ENCODE assay signal across 41 mouse cellular contexts in genomic region chr8:45255040-45255439, GRCm38 (mm10). TPM values are rescaled to one million over a fixed set of nuclear protein-coding genes. Genes with fewer than 3 reads are reported as not detected.
"Had no signal": no experiment of that assay in that cellular context is flagged by ENCODE, and none has a peak within 500 bp of the region (broad histone marks: within the 10 kb centered on the region; RNA-seq: fewer than 3 reads in every experiment).

No protein-coding gene starts in this region.

- H3K4me1 ChIP-seq: heart, embryonic 10.5 days; heart, embryonic 12.5 days; hindbrain, embryonic 10.5 days; hindbrain, embryonic 12.5 days; kidney, embryonic 15.5 days; limb, embryonic 13.5 days; limb, embryonic 15.5 days had no signal

- H3K36me3 ChIP-seq: heart, embryonic 10.5 days; heart, embryonic 12.5 days; hindbrain, embryonic 10.5 days; hindbrain, embryonic 12.5 days; kidney, embryonic 15.5 days; limb, embryonic 13.5 days; limb, embryonic 15.5 days had no signal

- DNase-seq: gastrocnemius, adult 2 months; gastrocnemius, postnatal 10 days; gastrocnemius, postnatal 25 days; heart, adult 18-20 months; heart, postnatal 10 days; heart, postnatal 4 days; kidney, adult 11 months; kidney, adult 2 months; kidney, adult 9 months; kidney, postnatal 14 days; kidney, postnatal 36 days; layer of hippocampus, adult 9-11 months; layer of hippocampus, postnatal 36 days; left cerebral cortex, postnatal 4 days had no signal

- H3K9ac ChIP-seq: heart, embryonic 12.5 days; hindbrain, embryonic 12.5 days; hindbrain, embryonic 14.5 days; kidney, embryonic 15.5 days; limb, embryonic 13.5 days; limb, embryonic 15.5 days had no signal

- H3K4me2 ChIP-seq: heart, embryonic 12.5 days; hindbrain, embryonic 12.5 days; hindbrain, embryonic 14.5 days; kidney, embryonic 15.5 days; limb, embryonic 13.5 days; limb, embryonic 15.5 days had no signal

- H3K4me3 ChIP-seq: gastrocnemius, adult 2 months; heart, embryonic 10.5 days; heart, embryonic 12.5 days; hindbrain, embryonic 10.5 days; hindbrain, embryonic 12.5 days; kidney, embryonic 15.5 days; limb, embryonic 13.5 days; limb, embryonic 15.5 days had no signal

- H3K9me3 ChIP-seq: heart, embryonic 10.5 days; heart, embryonic 12.5 days; hindbrain, embryonic 10.5 days; hindbrain, embryonic 12.5 days; kidney, embryonic 15.5 days; limb, embryonic 15.5 days had no signal

- ATAC-seq: hindbrain, embryonic 16.5 days; intestine, embryonic 16.5 days had no signal

- H3K27me3 ChIP-seq: heart, embryonic 12.5 days; hindbrain, embryonic 12.5 days; kidney, embryonic 15.5 days; limb, embryonic 15.5 days had no signal

- H3K27ac ChIP-seq: gastrocnemius, adult 2 months; heart, embryonic 10.5 days; hindbrain, embryonic 10.5 days; hindbrain, embryonic 12.5 days; hindbrain, embryonic 14.5 days; kidney, embryonic 15.5 days; kidney, postnatal 0 days; limb, embryonic 13.5 days; limb, embryonic 15.5 days had no signal

RNA-seq across cellular contexts. Expression of gene F11, which starts 6.8 kb away (rescaled TPM):
- total RNA-seq: gastrocnemius, adult 2 months; gastrocnemius, postnatal 25 days; granulocyte monocyte progenitor cell, adult 5-6 weeks; heart, adult 18-20 months; heart, adult 8-10 months; heart, postnatal 10 days; heart, postnatal 25 days; heart, postnatal 4 days; layer of hippocampus, adult 18-20 months; layer of hippocampus, adult 8-10 months; layer of hippocampus, postnatal 14 days; layer of hippocampus, postnatal 36 days; left cerebral cortex, adult 18-20 months; left cerebral cortex, adult 8-10 months; left cerebral cortex, postnatal 10 days; left cerebral cortex, postnatal 25 days; left cerebral cortex, postnatal 4 days had no signal
- polyA plus RNA-seq: heart, embryonic 10.5 days; heart, embryonic 12.5 days; heart, embryonic 14.5 days; heart, embryonic 16.5 days; hindbrain, embryonic 10.5 days; hindbrain, embryonic 12.5 days; hindbrain, embryonic 14.5 days; hindbrain, embryonic 16.5 days; intestine, embryonic 14.5 days; kidney, adult 2 months; kidney, postnatal 0 days; large intestine, adult 2 months; limb, embryonic 11.5 days; limb, embryonic 13.5 days had no signal

RNA-seq across cellular contexts. Expression of gene Klkb1, which starts 39.6 kb away (rescaled TPM):
- total RNA-seq: gastrocnemius, adult 2 months; gastrocnemius, postnatal 10 days; gastrocnemius, postnatal 25 days; granulocyte monocyte progenitor cell, adult 5-6 weeks; heart, adult 18-20 months; heart, adult 8-10 months; heart, postnatal 10 days; heart, postnatal 25 days; heart, postnatal 4 days; layer of hippocampus, adult 18-20 months; layer of hippocampus, postnatal 14 days; layer of hippocampus, postnatal 36 days; left cerebral cortex, adult 18-20 months; left cerebral cortex, postnatal 25 days had no signal
- polyA plus RNA-seq: heart, embryonic 10.5 days; heart, embryonic 12.5 days; heart, embryonic 14.5 days; heart, embryonic 16.5 days; hindbrain, embryonic 10.5 days; hindbrain, embryonic 12.5 days; hindbrain, embryonic 14.5 days; intestine, embryonic 14.5 days; limb, embryonic 11.5 days; limb, embryonic 15.5 days had no signal

RNA-seq across cellular contexts. Expression of gene Gm45753, which starts 53.2 kb away (rescaled TPM):
- total RNA-seq: gastrocnemius, adult 2 months; gastrocnemius, postnatal 10 days; gastrocnemius, postnatal 25 days; gastrocnemius, postnatal 4 days; granulocyte monocyte progenitor cell, adult 5-6 weeks; heart, adult 18-20 months; heart, adult 8-10 months; heart, postnatal 10 days; heart, postnatal 25 days; heart, postnatal 4 days; layer of hippocampus, adult 18-20 months; layer of hippocampus, postnatal 14 days; layer of hippocampus, postnatal 36 days; left cerebral cortex, adult 18-20 months; left cerebral cortex, postnatal 10 days; left cerebral cortex, postnatal 25 days; left cerebral cortex, postnatal 4 days had no signal
- polyA plus RNA-seq: heart, embryonic 10.5 days; heart, embryonic 12.5 days; heart, embryonic 14.5 days; hindbrain, embryonic 10.5 days; hindbrain, embryonic 12.5 days; hindbrain, embryonic 14.5 days; hindbrain, embryonic 16.5 days; intestine, embryonic 14.5 days; large intestine, adult 2 months; limb, embryonic 11.5 days; limb, embryonic 13.5 days had no signal
